Comparison of ENCODE assay signal across 8 mouse cellular contexts in the genomic region with DNA sequence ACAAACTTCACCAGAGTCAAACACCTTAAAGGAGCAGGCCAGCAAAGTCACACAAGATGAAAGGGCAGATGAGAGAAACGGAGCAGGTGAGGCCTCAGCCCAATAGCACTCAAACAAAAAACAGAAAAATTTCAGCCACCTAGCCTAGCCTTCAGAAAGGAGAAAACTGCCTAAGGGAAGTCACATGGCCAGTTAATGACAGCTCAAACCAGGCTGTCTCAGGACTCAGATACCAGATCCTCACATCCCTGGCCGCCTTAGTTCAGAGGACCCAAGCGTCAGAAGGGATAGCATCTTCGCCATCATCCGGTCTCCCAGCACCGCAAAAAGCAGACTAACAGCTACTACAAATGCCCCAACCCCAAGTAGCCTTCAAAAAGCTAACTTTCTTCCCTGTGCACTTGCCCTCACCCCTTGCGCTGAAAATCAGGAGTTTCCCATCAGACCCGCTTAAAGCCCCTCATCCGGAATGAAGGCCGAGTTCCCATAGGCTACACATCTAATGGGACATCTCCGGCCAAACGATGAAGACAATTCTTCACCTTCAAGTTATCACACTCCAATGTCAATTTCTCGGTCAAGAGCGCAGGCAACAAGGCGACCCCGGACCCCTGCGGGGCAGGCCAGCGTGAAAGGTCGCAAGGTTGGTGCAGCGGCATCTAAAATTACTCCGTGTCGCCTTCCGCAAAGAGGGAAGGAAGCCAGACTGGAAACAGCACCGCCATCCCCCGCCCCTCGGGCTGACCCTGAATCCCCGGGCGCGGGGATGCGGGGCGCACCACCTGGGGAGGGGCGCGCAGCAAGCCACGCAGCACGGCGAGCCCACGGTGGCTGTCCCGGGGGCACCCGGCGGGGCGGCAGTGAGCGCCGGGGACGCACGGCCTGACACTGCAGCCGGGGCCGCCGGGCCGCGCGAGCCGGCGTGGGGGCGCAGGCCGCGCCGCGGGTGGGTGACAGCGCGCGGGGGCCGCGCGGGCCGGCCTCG. TPM values are rescaled to one million over a fixed set of nuclear protein-coding genes. Genes with fewer than 3 reads are reported as not detected.
DNase-seq lines count a peak whose midpoint lies in the region; ATAC-seq and TF ChIP-seq lines count a peak whose summit lies in the region.

No protein-coding gene starts in this region.

- H3K27ac ChIP-seq in ES-Bruce4 (ENCODE audit: insufficient read depth, low read length), result no peak overlapping the region
- H3K27ac ChIP-seq in heart, embryonic 15.5 days, result peak overlapping the region; percentile 29; the same call in 1 of the 2 replicates
- no peak overlapping the region for H3K27ac ChIP-seq in limb, embryonic 13.5 days
- 0 out of 2 replicates have a peak overlapping the region, but pooled peaks have one; percentile 20 for H3K27ac ChIP-seq in neural tube, embryonic 11.5 days (ENCODE audit: low read depth, low read length)

- H3K27me3 ChIP-seq in ES-Bruce4 (ENCODE audit: control insufficient read depth, insufficient read depth, low read length, poor library complexity, severe bottlenecking), result no peaks in the 10 kb centered on the region
- H3K27me3 ChIP-seq in heart, embryonic 15.5 days, result peaks cover 4% of the 10 kb centered on the region; the same call in 1 of the 2 replicates
- H3K27me3 ChIP-seq in limb, embryonic 13.5 days, result peaks cover 20% of the 10 kb centered on the region; the same call in 1 of the 2 replicates
- no peaks in the 10 kb centered on the region for H3K27me3 ChIP-seq in neural tube, embryonic 11.5 days (ENCODE audit: control insufficient read depth, insufficient read depth, low read length)

- no peak for DNase-seq in frontal cortex, postnatal 10 days (ENCODE audit: low spot score in 2 of 2)
- peak; percentile 54 to 61 for DNase-seq in cerebellum, postnatal 25 days
- DNase-seq in neural tube, embryonic 11.5 days (ENCODE audit: low spot score), result peak; percentile 48
- DNase-seq in urinary bladder, postnatal 4 days (ENCODE audit: low spot score in 2 of 2), result no peak

- TF ChIP-seq POLR2A in ES-Bruce4 (IDR thresholded peaks at IDR 0.05; ENCODE audit: insufficient read depth, low read length), result no peak

- TF ChIP-seq EP300 in ES-Bruce4 (IDR thresholded peaks at IDR 0.05; ENCODE audit: insufficient read depth, low read depth, low read length), result no peak

- peaks cover 5% of the 10 kb centered on the region for H3K4me1 ChIP-seq in ES-Bruce4 (ENCODE audit: control insufficient read depth, insufficient read depth, low read length)
- H3K4me1 ChIP-seq in heart, embryonic 15.5 days (replicated peaks), result peaks cover 14% of the 10 kb centered on the region
- peaks cover 12% of the 10 kb centered on the region for H3K4me1 ChIP-seq in limb, embryonic 13.5 days
- peaks cover 5% of the 10 kb centered on the region; the same call in 1 of the 2 replicates for H3K4me1 ChIP-seq in neural tube, embryonic 11.5 days (ENCODE audit: control insufficient read depth, insufficient read depth, low read length)

- H3K36me3 ChIP-seq in ES-Bruce4 (ENCODE audit: control insufficient read depth, insufficient read depth, low read length, poor library complexity, severe bottlenecking), result no peaks in the 10 kb centered on the region
- no peaks in the 10 kb centered on the region for H3K36me3 ChIP-seq in heart, embryonic 15.5 days
- H3K36me3 ChIP-seq in limb, embryonic 13.5 days, result peaks cover 7% of the 10 kb centered on the region
- no peaks in the 10 kb centered on the region for H3K36me3 ChIP-seq in neural tube, embryonic 11.5 days (ENCODE audit: control insufficient read depth, insufficient read depth, low read length)

- peak overlapping the region; percentile 91 for H3K9ac ChIP-seq in ES-Bruce4 (ENCODE audit: low read depth, poor library complexity, severe bottlenecking)
- H3K9ac ChIP-seq in heart, embryonic 15.5 days, result peak overlapping the region; percentile 87
- H3K9ac ChIP-seq in limb, embryonic 13.5 days, result peak overlapping the region; percentile 88
- peak overlapping the region; percentile 84 for H3K9ac ChIP-seq in neural tube, embryonic 11.5 days (ENCODE audit: low read length)

- 5% methylated on average over 57 of the region's 66 CpGs for WGBS in heart, embryonic 15.5 days
- WGBS in limb, embryonic 13.5 days, result 1% methylated on average over 66 of the region's 66 CpGs
- 3% methylated on average over 47 of the region's 66 CpGs for WGBS in neural tube, embryonic 11.5 days

- H3K4me2 ChIP-seq in heart, embryonic 15.5 days, result peak overlapping the region; percentile 93
- peak overlapping the region; percentile 90 for H3K4me2 ChIP-seq in limb, embryonic 13.5 days (replicated peaks)
- H3K4me2 ChIP-seq in neural tube, embryonic 11.5 days (ENCODE audit: low read depth), result peak overlapping the region; percentile 94

- ATAC-seq in frontal cortex, adult (ENCODE audit: low TSS enrichment), result peak; percentile 24; the same call in 1 of the 2 replicates
- ATAC-seq in heart, embryonic 15.5 days (replicated peaks; ENCODE audit: insufficient number of reproducible peaks, insufficient read depth, low FRiP score, low read depth), result peak; percentile 36; the same call in 1 of the 2 replicates
- peak; percentile 37 for ATAC-seq in limb, embryonic 13.5 days (ENCODE audit: low FRiP score, low read depth)
- peak; percentile 35 for ATAC-seq in neural tube, embryonic 11.5 days (ENCODE audit: insufficient read depth, low FRiP score, low TSS enrichment)

- TF ChIP-seq CTCF in ES-Bruce4 (IDR thresholded peaks at IDR 0.05; ENCODE audit: low read depth, low read length), result no peak

- H3K4me3 ChIP-seq in ES-Bruce4 (ENCODE audit: low read depth, low read length), result peak overlapping the region; percentile 98
- peak overlapping the region; percentile 96 for H3K4me3 ChIP-seq in heart, embryonic 15.5 days
- peak overlapping the region; percentile 91 for H3K4me3 ChIP-seq in limb, embryonic 13.5 days
- peak overlapping the region; percentile 95 for H3K4me3 ChIP-seq in neural tube, embryonic 11.5 days (ENCODE audit: low read depth, low read length)

- no peaks in the 10 kb centered on the region for H3K9me3 ChIP-seq in ES-Bruce4 (replicated peaks; ENCODE audit: control insufficient read depth, insufficient read depth, low read length, poor library complexity, severe bottlenecking)
- H3K9me3 ChIP-seq in heart, embryonic 15.5 days (replicated peaks), result no peaks in the 10 kb centered on the region
- H3K9me3 ChIP-seq in limb, embryonic 13.5 days, result no peaks in the 10 kb centered on the region
- H3K9me3 ChIP-seq in neural tube, embryonic 11.5 days (ENCODE audit: control insufficient read depth, low read length), result no peaks in the 10 kb centered on the region

RNA-seq across cellular contexts. Expression of gene Slc23a2, which starts 0.7 kb away (rescaled TPM):
- 15.5 and 20.8 TPM in 2 replicates for polyA plus RNA-seq in ES-Bruce4 (2011; ENCODE audit: insufficient read depth, insufficient read length, low read depth, missing spikeins)
- polyA plus RNA-seq in heart, embryonic 15.5 days (2015; fragmentation: Nextera tagmentation; extraction: Ambion mirVana), result 7.8 and 11.1 TPM in 2 replicates
- 12.0 and 12.7 TPM in 2 replicates for polyA plus RNA-seq in limb, embryonic 13.5 days (2015; fragmentation: Nextera tagmentation; extraction: Ambion mirVana)
- polyA plus RNA-seq in neural tube, embryonic 11.5 days (2014; fragmentation: Nextera tagmentation; extraction: Ambion mirVana), result 13.3 and 17.6 TPM in 2 replicates

Comparison
In these comparisons a context has a peak if more than half of its experiments do, and no peak if none do; other contexts are left out.
1. DNase-seq: peak in cerebellum, postnatal 25 days (2 of 2) and neural tube, embryonic 11.5 days (single experiment); none in frontal cortex, postnatal 10 days (0 of 2) and urinary bladder, postnatal 4 days (0 of 2).
2. H3K27ac ChIP-seq: peak in heart, embryonic 15.5 days (single experiment) and neural tube, embryonic 11.5 days (single experiment); none in ES-Bruce4 (single experiment) and limb, embryonic 13.5 days (single experiment).
3. Peak in every context shown above with its lines, with median percentiles within 50 percentile points of each other: ATAC-seq, H3K4me3 ChIP-seq, H3K9ac ChIP-seq and H3K4me2 ChIP-seq.